Mouse (Mus musculus): ENCODE results near the gene Cd160.

The Cd160 gene

GRCm38 (mm10) chr3:96828984-96829383 is at the start of gene Cd160, which contains the start of gene Pdzk1:
TSS of gene Cd160 (minus strand) at chr3:96829351.
TSS of gene Pdzk1 (plus strand) at chr3:96829284.
- DNase-seq = no peak

- DNase-seq = no peak
These were observed 45.8 kb upstream of the Cd160 start for GRCm38 (mm10) chr3:96874808-96875571.

DNA sequence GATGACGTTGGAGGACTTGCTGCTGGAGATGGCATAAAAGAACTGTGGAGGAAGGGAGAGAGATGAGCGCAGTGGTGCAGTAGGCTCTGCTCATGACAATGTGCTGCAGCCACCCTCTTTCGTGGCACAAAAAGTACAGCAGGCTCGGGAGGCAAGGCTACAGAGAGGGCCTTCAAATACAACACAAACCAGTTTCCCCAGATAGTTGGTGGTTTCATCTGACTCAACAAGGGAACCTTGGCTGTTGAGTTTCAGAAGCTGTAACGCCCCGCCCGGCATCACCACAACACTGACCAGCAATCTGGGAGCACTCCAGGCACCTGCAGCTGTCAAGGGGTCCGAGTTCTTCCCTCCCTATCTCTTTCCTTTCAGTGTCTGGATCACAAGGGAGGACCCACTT is 43.4 kb upstream of the Cd160 start:
- DNase-seq = no peak

- DNase-seq = no peak
These were observed 41.9 kb upstream of the Cd160 start for GRCm38 (mm10) chr3:96871070-96871469.

- DNase-seq = peak; percentile 35
These were observed 41.1 kb upstream of the Cd160 start for GRCm38 (mm10) chr3:96870270-96870669.

- DNase-seq = no peak
These were observed 39.9 kb upstream of the Cd160 start for GRCm38 (mm10) chr3:96869091-96869490.

- DNase-seq = no peak
These were observed 39.4 kb upstream of the Cd160 start for GRCm38 (mm10) chr3:96868566-96868965.

- no peak for DNase-seq
These were observed 38.7 kb upstream of the Cd160 start for GRCm38 (mm10) chr3:96867863-96868262.

- no peak for DNase-seq
These were observed 31.3 kb upstream of the Cd160 start for GRCm38 (mm10) chr3:96860498-96860897.

GRCm38 (mm10) chr3:96855833-96856232 is 26.7 kb upstream of the Cd160 start:
- no peak for DNase-seq

- no peak for DNase-seq
These were observed 25.2 kb upstream of the Cd160 start for GRCm38 (mm10) chr3:96854376-96854775.

GRCm38 (mm10) chr3:96852561-96852960 is 23.4 kb upstream of the Cd160 start:
- no peak for DNase-seq

GRCm38 (mm10) chr3:96849168-96849727 is 20.1 kb upstream of the Cd160 start:
- DNase-seq = no peak

- peak; percentile 34 for DNase-seq
These were observed 19.3 kb upstream of the Cd160 start for GRCm38 (mm10) chr3:96848470-96848869.

DNA sequence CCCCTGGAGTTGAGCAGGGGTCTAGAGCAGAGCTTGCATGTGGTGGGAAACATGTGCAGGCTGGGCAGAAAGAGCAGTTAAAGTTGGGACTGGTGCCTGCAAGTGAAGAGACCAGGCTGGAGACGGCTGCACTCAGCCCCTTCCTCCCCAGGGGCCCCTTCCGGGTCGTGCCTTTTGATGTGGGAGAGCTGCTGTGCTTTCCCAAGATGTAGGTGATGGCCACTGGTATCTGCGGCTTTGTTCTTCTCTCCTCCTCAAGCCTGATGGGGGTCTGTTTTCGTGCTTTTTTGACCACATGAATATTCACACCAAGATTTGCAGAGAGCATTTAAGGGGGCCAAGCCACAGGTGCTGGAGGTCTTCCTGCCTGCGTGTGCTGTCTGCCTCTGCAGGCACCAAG is 18.5 kb upstream of the Cd160 start:
- no peak for DNase-seq

- no peak for DNase-seq
These were observed 17.8 kb upstream of the Cd160 start for GRCm38 (mm10) chr3:96846985-96847384.

GRCm38 (mm10) chr3:96845806-96846205 is 16.7 kb upstream of the Cd160 start:
- no peak for DNase-seq

- DNase-seq = no peak
These were observed 16.0 kb upstream of the Cd160 start for GRCm38 (mm10) chr3:96845191-96845590.

- no peak for DNase-seq
These were observed 10.0 kb upstream of the Cd160 start for GRCm38 (mm10) chr3:96838996-96839645.

- no peak for DNase-seq
These were observed 7.3 kb upstream of the Cd160 start for GRCm38 (mm10) chr3:96836414-96836813.

GRCm38 (mm10) chr3:96834587-96835348 is 5.6 kb upstream of the Cd160 start:
- no peak for DNase-seq

DNA sequence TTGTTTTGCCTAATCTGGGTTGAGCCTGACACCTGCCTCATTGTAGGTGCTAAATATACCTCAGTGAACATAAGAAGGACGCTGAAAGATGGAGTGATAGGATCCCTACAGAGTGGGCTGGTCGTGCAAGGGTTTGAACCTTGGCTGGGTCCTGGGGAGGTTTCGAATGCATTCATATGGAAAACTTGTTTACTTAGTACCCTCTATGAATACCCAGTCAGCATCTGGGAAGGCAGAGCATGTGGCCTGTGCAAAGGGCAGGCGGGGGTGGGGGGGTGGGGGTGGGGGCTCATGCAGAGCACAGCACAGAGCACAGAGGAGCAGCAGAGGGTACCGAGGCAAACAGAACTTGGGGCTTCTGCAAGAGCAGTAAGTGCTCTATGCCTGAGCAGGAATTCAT is 3.8 kb upstream of the Cd160 start:
- no peak for DNase-seq

- no peak for DNase-seq
These were observed 705 bp upstream of the Cd160 start for GRCm38 (mm10) chr3:96829856-96830255.

Measured in right cerebral cortex, adult 18-20 months (tissue).